Mouse (Mus musculus) retina, postnatal 7 days (tissue): ENCODE results near the gene Cfap61.
"Not testable (repeated sequence)": the region's sequence is repeated elsewhere in the genome, so short reads cannot be mapped to it uniquely, and the experiment has no call there.

Source experiments
- DNase-seq: peaks from one replicate; pipeline ENCODE4 v3.0.0-alpha.2; 2012; ENCODE audit warnings: low read depth, low spot score

Gene Cfap61

DNA sequence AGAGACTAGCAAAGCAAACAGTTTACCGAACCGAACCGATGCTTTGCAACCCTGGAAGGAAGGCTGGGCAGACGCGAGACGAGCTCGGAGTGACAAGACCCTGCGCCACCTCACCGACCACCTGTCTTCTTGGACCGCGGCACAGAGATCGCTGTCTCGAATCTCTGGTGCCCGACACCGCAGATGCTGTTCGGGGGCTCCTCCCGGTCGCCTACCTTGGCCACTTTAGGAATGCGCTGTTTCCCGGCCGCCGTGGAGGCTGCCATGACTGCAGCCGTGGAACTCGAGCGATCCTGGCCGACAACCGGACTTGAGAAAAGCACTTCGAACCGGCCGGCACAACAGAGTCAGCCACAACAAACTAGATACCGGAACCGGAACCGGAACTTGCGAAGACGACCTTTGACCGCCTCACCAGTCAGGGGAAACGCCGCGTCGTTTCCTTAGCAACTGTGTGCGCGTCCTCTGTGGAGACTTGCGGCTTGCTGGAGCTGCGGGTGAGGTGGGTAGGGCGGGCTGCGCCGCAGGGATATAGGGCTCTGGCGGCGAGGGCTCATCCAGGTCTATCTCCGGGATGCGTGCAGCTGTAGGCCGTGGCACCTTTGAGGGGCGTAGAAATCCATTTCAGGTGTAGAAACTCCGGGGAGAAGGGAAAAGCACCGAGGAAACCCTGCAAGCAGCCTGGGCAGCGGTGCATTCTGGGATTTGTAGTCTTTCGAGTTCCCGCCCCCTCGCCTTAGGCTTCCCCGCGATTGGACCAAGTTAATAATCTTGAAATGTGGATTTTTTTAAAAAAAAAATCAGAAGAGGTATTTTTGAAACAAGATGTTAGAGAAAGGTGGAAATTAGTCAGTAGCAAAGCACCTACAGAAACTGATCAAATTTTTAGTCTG, at the start of gene Cfap61, which contains the start of gene Crnkl1:
TSS of gene Cfap61 (plus strand) at position 446 of the 893 bp plus-strand sequence.
TSS of gene Crnkl1 (minus strand) at position 676 of the 893 bp plus-strand sequence.
- DNase-seq: peak; percentile 89

- DNase-seq: no peak
Measured at GRCm38 (mm10) chr2:145884913-145885785, 49.4 kb upstream of the Cfap61 start.

DNA sequence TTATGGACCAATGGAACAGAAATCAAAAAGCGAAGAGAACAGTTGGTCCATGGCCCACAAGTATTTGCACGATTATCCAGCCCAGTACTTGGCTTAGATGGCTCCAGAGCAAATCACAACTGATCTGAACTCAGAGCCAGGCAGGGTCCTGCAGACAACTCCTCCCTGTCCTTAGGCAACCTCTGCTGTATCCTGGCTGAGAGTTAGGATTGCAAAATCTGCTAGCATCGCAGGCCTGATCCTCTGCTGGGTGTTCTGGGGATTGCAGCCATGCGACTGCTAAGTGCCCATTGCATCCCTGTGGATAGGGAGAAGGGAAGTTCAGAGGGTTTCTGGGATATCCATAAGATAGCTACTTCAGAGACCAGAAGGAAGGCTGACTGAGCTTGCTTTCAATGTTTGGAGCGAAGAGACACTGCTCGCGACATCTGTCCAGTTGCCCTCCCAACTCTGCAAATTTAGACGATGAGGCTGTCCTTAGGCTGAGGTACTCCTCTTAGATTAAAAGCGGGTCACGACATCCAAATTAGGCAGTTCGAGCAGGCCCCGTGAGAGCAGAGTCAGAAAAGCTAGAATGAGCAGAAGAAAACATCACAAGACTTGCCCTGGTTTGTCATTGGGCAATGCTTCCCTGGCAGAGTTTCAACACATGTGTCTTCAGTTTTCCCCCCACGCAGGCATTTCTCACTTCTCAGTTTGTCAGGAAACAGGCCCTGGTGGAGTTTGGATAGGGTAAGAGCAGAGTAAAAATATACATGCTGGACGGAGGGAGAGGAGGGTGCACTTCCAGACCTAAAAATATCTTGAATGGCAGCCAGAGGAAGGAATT, 46.4 kb upstream of the Cfap61 start:
- no peak for DNase-seq

DNA sequence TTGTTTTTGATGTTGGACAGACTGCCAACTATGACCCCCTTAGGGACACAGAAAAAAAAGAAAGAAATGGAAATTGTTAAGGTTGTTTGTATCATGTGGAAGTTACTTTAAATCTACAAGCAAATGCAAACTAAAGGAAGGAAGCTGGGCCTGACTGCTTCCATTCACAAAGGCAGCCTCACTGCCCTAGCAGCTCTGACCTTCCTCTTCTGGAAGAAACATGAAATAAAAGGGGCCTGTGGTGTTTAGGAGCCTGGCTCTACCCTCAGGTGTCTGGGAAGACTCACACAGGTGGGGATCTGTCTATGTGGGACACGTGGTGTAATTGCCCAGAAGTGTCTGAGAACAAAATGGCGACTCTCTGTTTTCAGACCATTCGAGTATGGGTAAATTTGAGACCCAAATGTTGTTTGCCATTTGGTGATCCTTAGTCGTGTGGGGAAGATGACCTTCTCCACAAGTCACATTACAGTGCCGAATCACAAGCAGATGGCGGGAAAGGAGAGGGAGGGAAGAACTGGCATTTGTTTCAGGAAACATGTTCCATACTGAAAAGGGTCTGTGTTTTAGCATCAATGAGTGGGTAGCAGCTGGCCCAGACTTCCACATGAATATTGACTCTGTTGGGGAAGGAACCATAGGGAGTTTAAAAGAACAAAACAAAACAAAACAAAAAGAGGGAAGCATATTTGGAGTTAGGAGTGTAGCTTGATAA, 45.7 kb upstream of the Cfap61 start:
- no peak for DNase-seq

- no peak for DNase-seq
Measured at GRCm38 (mm10) chr2:145890571-145890970, 44.0 kb upstream of the Cfap61 start.

DNA sequence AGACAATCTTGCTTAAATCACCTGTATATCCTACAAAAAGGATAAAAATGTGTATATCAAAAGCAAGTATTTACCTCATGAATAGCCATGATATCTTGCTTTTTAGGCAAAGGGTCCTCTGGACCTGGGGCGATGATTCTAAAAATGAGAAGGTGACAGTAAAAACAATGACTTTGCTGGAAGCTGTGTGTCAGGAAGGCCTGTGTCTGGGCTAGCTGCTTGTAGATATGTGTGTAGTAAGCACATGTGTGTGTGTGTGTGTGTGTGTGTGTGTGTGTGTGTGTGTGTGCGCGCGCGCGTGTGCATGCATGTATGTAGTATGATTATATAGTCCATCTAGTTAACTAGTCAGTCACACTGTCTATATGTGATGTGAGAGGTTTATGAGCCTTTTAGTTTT, 40.8 kb upstream of the Cfap61 start:
- no peak for DNase-seq

DNA sequence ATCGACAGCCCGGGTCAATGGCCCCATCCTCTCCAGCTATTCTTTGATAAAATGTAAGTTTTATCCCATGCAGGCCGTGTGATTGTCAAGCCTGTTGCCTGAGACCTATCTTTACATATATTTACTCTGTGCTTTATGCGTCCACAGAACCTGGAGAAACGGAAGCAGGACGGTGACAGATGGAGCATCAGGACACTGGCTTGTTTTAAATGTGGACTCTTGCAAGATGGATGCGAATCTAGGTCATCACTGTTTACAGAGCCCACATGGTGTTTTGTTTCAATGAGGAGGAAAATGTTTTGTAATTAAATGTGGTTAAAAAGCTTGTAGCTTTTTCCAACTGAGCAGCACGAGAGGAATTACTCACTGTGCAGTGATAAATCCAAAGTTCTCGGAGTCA, 36.5 kb upstream of the Cfap61 start:
- DNase-seq: no peak

DNA sequence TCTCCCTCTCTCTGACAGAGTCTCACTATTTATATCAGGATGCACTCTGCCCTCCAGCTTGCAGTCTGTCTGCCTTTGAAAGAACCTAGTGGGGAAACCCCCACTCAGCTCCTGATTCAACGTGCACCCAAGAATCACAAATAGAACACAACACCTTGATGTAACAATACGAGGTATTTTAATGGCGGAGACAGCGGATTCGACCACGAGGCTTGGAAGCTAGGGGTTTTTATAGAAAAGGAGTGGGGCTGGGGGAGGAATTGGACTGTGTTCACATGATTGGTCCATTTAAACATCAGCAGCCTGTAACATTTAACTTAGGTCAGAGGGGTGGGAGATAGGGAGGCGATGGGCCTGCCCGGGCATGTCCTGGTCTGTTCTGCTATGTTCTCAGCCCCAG, 34.3 kb upstream of the Cfap61 start:
- not testable (repeated sequence) for DNase-seq

DNA sequence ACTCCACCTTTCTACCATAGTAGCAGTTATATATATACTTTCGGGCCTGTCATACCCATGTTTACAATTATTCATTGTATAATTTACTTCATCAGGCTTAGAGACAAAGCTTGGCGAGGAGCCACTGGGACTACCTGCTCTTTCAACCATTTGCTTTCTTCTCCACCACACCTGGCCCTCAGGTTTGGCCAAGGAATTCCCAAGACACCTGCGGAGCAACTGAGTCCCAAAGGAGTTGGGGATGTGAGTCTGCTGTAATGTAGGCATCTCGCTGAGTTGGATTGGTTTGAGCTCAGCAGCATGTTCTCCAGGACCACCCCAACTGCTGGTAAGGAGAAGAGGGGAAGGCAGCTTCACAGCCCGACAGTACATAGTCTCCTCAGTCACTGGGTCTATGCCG, 32.7 kb upstream of the Cfap61 start, which contains the start of gene Naa20:
TSS of gene Naa20 (plus strand) at position 239 of the 400 bp plus-strand sequence.
- no peak for DNase-seq

DNA sequence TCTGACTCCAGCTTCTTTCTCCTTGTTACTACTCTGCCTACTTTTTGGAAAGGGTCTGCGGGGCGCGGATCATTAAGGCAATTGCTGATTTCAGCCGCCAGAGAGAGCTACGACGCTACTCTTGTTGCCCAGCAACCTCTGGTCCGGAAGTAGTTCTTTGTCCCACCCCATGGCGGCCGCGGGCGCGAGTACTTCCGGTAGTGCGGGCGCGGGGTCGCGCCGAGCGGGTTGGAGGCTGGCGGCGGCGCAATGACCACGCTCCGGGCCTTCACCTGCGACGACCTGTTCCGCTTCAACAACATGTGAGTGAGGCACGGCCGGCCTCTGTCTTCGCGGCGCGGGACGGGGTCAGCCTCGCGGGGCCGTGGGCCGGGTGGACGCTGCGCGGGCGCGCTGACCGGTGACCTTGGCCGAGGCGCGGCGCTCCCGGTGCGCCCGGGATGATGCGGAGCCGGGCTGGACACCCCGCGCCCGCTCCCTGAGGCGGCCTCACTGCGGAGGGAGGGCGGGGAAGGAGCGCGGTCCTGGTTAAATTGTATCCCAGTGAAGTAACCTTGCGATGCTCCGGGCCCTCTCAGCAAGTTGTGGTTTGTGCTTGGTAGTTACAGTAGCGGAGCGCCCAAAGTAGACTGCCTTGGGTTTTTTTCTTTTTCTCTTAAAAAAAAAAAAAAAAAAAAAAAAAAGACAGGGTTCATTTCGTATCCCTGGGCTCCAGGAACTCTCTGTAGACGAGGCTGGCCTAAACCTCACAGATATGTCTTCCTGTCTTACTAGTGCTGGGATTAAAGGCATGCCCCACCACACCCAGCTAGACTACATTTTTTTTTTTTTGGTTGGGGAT, 31.3 kb upstream of the Cfap61 start:
- DNase-seq: peak; percentile 83

GRCm38 (mm10) chr2:145903983-145904616, 30.5 kb upstream of the Cfap61 start:
- DNase-seq: no peak

GRCm38 (mm10) chr2:145905156-145905555, 29.4 kb upstream of the Cfap61 start:
- DNase-seq: no peak

DNA sequence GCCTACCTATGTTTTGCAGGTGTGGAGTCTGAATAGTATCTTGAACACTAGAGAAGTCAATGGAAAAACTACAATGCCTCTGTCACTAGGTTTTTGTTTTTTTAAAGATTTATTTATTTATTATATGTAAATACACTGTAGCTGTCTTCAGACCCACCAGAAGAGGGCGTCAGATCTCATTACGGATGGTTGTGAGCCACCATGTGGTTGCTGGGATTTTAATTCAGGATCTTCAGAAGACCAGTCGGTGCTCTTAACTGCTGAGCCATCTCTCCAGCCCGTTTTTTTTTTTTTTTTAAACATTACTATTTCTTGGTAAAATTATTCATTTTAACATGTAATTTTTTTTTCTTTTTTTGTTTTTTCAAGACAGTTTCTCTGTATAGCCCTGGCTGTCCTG, 28.7 kb upstream of the Cfap61 start:
- DNase-seq: not testable (repeated sequence)

GRCm38 (mm10) chr2:145920941-145921650, 13.5 kb upstream of the Cfap61 start:
- DNase-seq: no peak

GRCm38 (mm10) chr2:145936975-145937374, 2.4 kb downstream of the Cfap61 start:
- DNase-seq: no peak

- DNase-seq: no peak
Measured at GRCm38 (mm10) chr2:145941403-145941802, 6.8 kb downstream of the Cfap61 start.

DNA sequence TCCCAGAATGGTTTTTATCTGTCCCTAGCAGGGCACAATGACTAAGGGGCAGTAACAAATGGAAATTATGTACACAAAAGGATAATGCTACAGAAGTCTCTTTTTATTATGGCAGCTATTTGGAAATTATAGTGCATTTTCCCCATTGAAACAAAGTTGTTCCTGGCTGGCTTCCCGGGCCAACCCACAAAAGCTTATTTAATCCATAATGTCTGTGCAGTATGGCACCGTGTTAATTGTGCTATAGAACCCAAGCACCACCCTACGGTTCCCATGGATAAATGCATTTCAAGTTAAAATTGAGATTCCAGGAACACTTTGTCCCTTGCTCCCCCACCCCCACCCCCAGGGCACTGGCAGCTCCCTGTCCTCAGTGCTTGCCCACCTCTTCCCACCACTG, 9.7 kb downstream of the Cfap61 start:
- DNase-seq: no peak

DNA sequence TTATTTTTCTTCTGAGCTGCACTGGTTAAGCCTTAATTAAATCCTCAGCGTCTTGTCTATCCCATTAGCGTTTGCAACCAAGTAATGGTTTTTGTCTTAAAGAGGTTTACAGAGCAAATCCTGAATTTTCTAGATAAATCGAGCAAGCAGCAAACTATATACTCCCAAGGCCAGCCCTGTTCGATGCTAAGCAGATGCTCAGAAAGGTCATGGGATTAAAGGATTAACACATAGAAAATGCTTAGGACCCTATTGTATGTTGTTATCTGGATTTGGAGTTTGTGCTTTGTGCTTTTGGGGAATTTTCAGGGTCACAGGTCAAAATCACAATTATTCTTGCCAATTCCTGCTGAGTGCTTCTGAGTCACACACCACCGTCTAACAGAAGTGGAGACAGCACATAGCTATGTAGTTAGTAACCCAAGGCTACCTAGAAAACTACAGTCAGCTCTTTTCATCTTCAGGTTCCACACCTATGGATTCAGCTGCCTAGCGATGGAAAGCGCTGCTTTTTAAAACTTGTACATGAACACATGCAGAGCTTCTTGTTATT, 13.9 kb downstream of the Cfap61 start:
- no peak for DNase-seq
